In the genomic region with DNA sequence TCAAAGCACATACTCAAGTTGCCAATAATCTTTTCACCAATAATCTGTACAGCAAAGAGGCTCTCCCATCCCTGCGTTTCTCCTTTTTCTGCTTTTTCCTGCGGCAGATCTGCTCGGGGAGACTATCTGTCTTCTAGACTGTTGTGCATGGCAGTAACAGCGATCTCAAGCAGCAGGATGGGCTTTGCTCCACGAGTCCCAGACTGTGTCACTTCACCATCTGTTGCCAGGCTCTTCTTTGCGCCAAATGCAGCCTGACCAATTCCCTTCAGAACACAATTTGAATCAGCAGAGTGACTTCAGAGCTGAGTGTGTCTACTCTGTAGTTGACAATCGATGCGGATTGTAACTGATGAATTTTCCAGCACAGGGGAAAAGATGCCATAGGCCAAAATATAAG, we compare ENCODE assay signal across 15 mouse cellular contexts.
DNase-seq lines count a peak whose midpoint lies in the region; ATAC-seq and TF ChIP-seq lines count a peak whose summit lies in the region.
"Had no signal": no experiment of that assay in that cellular context is flagged by ENCODE, and none has a peak within 500 bp of the region (broad histone marks: within the 10 kb centered on the region; RNA-seq: fewer than 3 reads in every experiment).

No protein-coding gene starts in this region.

- no peak for TF ChIP-seq CTCF in hindbrain, postnatal 0 days (IDR thresholded peaks at IDR 0.05; ENCODE audit: low read depth)

- no peaks in the 10 kb centered on the region for H3K4me1 ChIP-seq in hindbrain, postnatal 0 days (ENCODE audit: insufficient read depth, low read length)
- no peaks in the 10 kb centered on the region for H3K4me1 ChIP-seq in hindbrain, embryonic 11.5 days (replicated peaks; ENCODE audit: control insufficient read depth, insufficient read depth, low read length)
- no peaks in the 10 kb centered on the region for H3K4me1 ChIP-seq in heart, embryonic 10.5 days
- H3K4me1 ChIP-seq: embryonic facial prominence, embryonic 10.5 days; kidney, embryonic 15.5 days; limb, embryonic 13.5 days had no signal

- intact Hi-C loops in left cerebral cortex, postnatal 14 days (cut with DNase I): no loop called here

- DNase-seq in hindbrain, postnatal 0 days (ENCODE audit: low spot score): peak; percentile 82
- DNase-seq in hindbrain, embryonic 11.5 days (ENCODE audit: low spot score): no peak
- DNase-seq in cerebellum, adult 11 months: peak; percentile 83
- peak; percentile 85 to 89 for DNase-seq in cerebellum, postnatal 36 days
- peak; percentile 19 to 27 for DNase-seq in left cerebral cortex, postnatal 14 days (ENCODE audit: low spot score in 2 of 2)
- no peak for DNase-seq in gastrocnemius, postnatal 25 days
- no peak for DNase-seq in yolk sac, embryonic 10.5 days (ENCODE audit: low spot score)
- DNase-seq in heart, embryonic 10.5 days (ENCODE audit: low spot score): no peak
- DNase-seq: heart, adult 2 months; lung, embryonic 14.5 days; thymus, postnatal 36 days had no signal

- no peaks in the 10 kb centered on the region for H3K27me3 ChIP-seq in hindbrain, postnatal 0 days (ENCODE audit: insufficient read depth, low read length)
- no peaks in the 10 kb centered on the region for H3K27me3 ChIP-seq in hindbrain, embryonic 11.5 days (ENCODE audit: control insufficient read depth, insufficient read depth, low read length)
- H3K27me3 ChIP-seq in heart, embryonic 10.5 days (ENCODE audit: insufficient read depth, poor library complexity, severe bottlenecking): no peaks in the 10 kb centered on the region
- H3K27me3 ChIP-seq: kidney, embryonic 15.5 days; limb, embryonic 13.5 days had no signal

- no peak overlapping the region for H3K9ac ChIP-seq in hindbrain, postnatal 0 days (replicated peaks; ENCODE audit: low read length)
- H3K9ac ChIP-seq in hindbrain, embryonic 11.5 days (ENCODE audit: low read depth, low read length): no peak overlapping the region
- H3K9ac ChIP-seq: kidney, embryonic 15.5 days; limb, embryonic 13.5 days; lung, embryonic 14.5 days had no signal

- H3K9me3 ChIP-seq in hindbrain, postnatal 0 days (ENCODE audit: low read length): no peaks in the 10 kb centered on the region
- H3K9me3 ChIP-seq in hindbrain, embryonic 11.5 days (ENCODE audit: control insufficient read depth, low read length): no peaks in the 10 kb centered on the region
- no peaks in the 10 kb centered on the region for H3K9me3 ChIP-seq in heart, embryonic 10.5 days
- H3K9me3 ChIP-seq: embryonic facial prominence, embryonic 10.5 days; kidney, embryonic 15.5 days; limb, embryonic 13.5 days had no signal

- peak; percentile 70 for ATAC-seq in hindbrain, postnatal 0 days
- ATAC-seq in hindbrain, embryonic 11.5 days (ENCODE audit: low FRiP score): no peak
- ATAC-seq: midbrain, embryonic 16.5 days had no signal

- H3K4me3 ChIP-seq in hindbrain, postnatal 0 days (ENCODE audit: low read length): no peak overlapping the region
- H3K4me3 ChIP-seq in hindbrain, embryonic 11.5 days (ENCODE audit: low read depth, low read length): no peak overlapping the region
- H3K4me3 ChIP-seq in heart, embryonic 10.5 days: no peak overlapping the region
- H3K4me3 ChIP-seq: embryonic facial prominence, embryonic 10.5 days; heart, adult 2 months; kidney, embryonic 15.5 days; limb, embryonic 13.5 days had no signal

- H3K4me2 ChIP-seq in hindbrain, postnatal 0 days (ENCODE audit: low read depth, low read length): no peak overlapping the region
- H3K4me2 ChIP-seq in hindbrain, embryonic 11.5 days (replicated peaks; ENCODE audit: low read depth, low read length): no peak overlapping the region
- H3K4me2 ChIP-seq: kidney, embryonic 15.5 days; limb, embryonic 13.5 days; lung, embryonic 14.5 days had no signal

- WGBS in hindbrain, postnatal 0 days: 48% methylated on average over 8 of the region's 8 CpGs
- WGBS in hindbrain, embryonic 11.5 days: 81% methylated on average over 8 of the region's 8 CpGs
- WGBS in heart, embryonic 10.5 days: 76% methylated on average over 8 of the region's 8 CpGs

- H3K27ac ChIP-seq in hindbrain, postnatal 0 days: peak overlapping the region; percentile 17; the same call in 1 of the 2 replicates
- H3K27ac ChIP-seq in hindbrain, embryonic 11.5 days (ENCODE audit: low read depth, low read length): no peak overlapping the region
- H3K27ac ChIP-seq in heart, embryonic 10.5 days: no peak overlapping the region
- H3K27ac ChIP-seq: embryonic facial prominence, embryonic 10.5 days; heart, adult 2 months; kidney, embryonic 15.5 days; limb, embryonic 13.5 days had no signal

- H3K36me3 ChIP-seq in hindbrain, postnatal 0 days (ENCODE audit: insufficient read depth, low read length): no peaks in the 10 kb centered on the region
- H3K36me3 ChIP-seq in hindbrain, embryonic 11.5 days (ENCODE audit: control insufficient read depth, insufficient read depth, low read length): no peaks in the 10 kb centered on the region
- no peaks in the 10 kb centered on the region for H3K36me3 ChIP-seq in heart, embryonic 10.5 days
- H3K36me3 ChIP-seq: embryonic facial prominence, embryonic 10.5 days; kidney, embryonic 15.5 days; limb, embryonic 13.5 days had no signal

Comparison
In these comparisons a context has a peak if more than half of its experiments do, and no peak if none do; other contexts are left out.
1. DNase-seq: peak in hindbrain, postnatal 0 days (single experiment), cerebellum, adult 11 months (single experiment), cerebellum, postnatal 36 days (2 of 2) and left cerebral cortex, postnatal 14 days (2 of 2); none in hindbrain, embryonic 11.5 days (single experiment), gastrocnemius, postnatal 25 days (single experiment), yolk sac, embryonic 10.5 days (single experiment) and heart, embryonic 10.5 days (single experiment).